Mouse (Mus musculus): ENCODE results near the gene Vmn1r90.
"Not testable (repeated sequence)": the region's sequence is repeated elsewhere in the genome, so short reads cannot be mapped to it uniquely, and the experiment has no call there.

The Vmn1r90 gene

GRCm38 (mm10) chr7:14563406-14563805 is at the start of gene Vmn1r90:
Gene Vmn1r90, minus strand, starts transcription at chr7:14563506.
- DNase-seq (ENCODE audit: extremely low read depth, low read depth, low spot score): no peak

- DNase-seq (ENCODE audit: extremely low read depth, low read depth, low spot score): not testable (repeated sequence)
Measured at GRCm38 (mm10) chr7:14593009-14593408, 29.7 kb upstream of the Vmn1r90 start.

- no peak for DNase-seq (ENCODE audit: extremely low read depth, low read depth, low spot score)
Measured at GRCm38 (mm10) chr7:14552284-14552683, 11.0 kb downstream of the Vmn1r90 start.

- no peak for DNase-seq (ENCODE audit: extremely low read depth, low read depth, low spot score)
Measured at GRCm38 (mm10) chr7:14525280-14525679, 38.0 kb downstream of the Vmn1r90 start.

DNA sequence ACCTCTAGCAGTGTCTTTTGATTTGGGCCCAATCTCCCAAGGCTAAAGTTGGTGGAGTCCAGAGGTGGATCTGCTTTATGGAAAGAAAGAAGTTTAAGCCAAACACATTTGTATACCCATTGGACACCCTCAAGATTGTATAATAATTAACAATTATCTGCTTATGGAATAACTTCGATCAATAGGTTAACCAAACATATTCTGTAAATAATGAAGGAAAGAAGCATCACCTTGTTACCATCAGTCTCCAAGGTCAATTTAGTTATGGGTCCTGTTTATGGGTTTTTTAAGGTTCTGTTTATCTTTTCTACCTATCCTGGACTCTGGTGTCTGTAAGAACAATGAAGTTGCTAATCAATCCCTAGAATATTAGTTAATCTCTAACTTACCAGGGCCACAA is 40.7 kb downstream of the Vmn1r90 start:
- no peak for DNase-seq (ENCODE audit: extremely low read depth, low read depth, low spot score)

- no peak for DNase-seq (ENCODE audit: extremely low read depth, low read depth, low spot score)
Measured at GRCm38 (mm10) chr7:14518301-14518700, 45.0 kb downstream of the Vmn1r90 start.
